Mouse (Mus musculus): ENCODE results near the gene Nol6.

DNA sequence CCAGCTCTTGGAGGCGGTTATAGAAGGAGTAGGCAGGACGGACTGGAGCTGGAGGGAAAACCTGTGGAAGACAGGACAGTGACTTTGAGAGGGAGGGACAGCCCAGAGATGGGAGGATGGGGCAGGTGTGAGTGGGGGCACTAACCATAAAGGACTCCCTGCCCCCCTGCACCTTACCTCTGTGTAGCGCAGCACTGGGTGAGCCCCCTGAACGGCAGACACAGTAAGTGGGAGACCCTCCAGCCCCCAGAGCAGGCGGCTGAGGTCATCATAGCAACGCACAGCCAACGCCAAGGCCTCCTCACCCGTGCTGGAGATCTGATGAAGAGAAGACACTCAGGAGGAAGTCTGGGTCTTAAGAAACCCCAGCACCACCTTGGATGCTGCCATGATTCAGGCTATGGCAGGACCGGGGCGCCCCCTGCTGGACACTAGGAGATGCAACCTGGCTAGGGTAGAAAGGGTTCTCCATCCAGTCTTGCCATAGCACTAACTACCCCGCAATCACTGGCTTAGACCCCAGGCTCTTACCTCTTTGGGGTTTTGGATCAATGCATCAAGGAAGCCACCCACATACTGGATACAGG lies 5.5 kb downstream of the Nol6 start:
- no peak for TF ChIP-seq HCFC1 (IDR thresholded peaks at IDR 0.05; ENCODE audit: borderline replicate concordance, insufficient read depth, low read length)
- no peak for TF ChIP-seq MAFK (IDR thresholded peaks at IDR 0.05; ENCODE audit: insufficient read depth, low read depth, low read length)
- peak; percentile 75; the same call in 1 of the 2 replicates for TF ChIP-seq ZC3H11A (IDR thresholded peaks at IDR 0.05; ENCODE audit: borderline replicate concordance, low read depth, low read length)

Measured in ES-E14 (cell line).